Mouse (Mus musculus) intestine, embryonic 16.5 days (tissue): ENCODE measurements around the gene Nrg4. TPM values are rescaled to one million over a fixed set of nuclear protein-coding genes. Genes with fewer than 3 reads are reported as not detected.

ENCODE experiments used
- ATAC-seq: fragments of 200-750 bp; cut with Nextera tagmentation; 2 replicates; pipeline ENCODE4 v1.8.0; 2017; ENCODE audit warnings: moderate TSS enrichment, moderate library complexity
- H3K27ac ChIP-seq: fragments of 300-500 bp; sonication (generic); 2 replicates; pipeline ENCODE4 v1.5.1; 2014; ENCODE audit warnings: mild to moderate bottlenecking, low read length
- H3K27me3 ChIP-seq: fragments of 300-500 bp; sonication (generic); replicated peaks from 2 replicates; pipeline ENCODE4 v1.6.1; 2014; ENCODE audit warnings: low read length, control low read depth, mixed read lengths; ENCODE audit not compliant: control insufficient read depth, insufficient read depth
- H3K36me3 ChIP-seq: fragments of 300-500 bp; sonication (generic); 2 replicates; pipeline ENCODE4 v1.6.1; 2014; ENCODE audit warnings: low read length, control low read depth; ENCODE audit not compliant: control insufficient read depth, insufficient read depth
- H3K4me1 ChIP-seq: fragments of 300-500 bp; sonication (generic); 2 replicates; pipeline ENCODE4 v1.6.1; 2014; ENCODE audit warnings: low read length, control low read depth, mixed read lengths; ENCODE audit not compliant: control insufficient read depth, insufficient read depth
- H3K4me2 ChIP-seq: fragments of 300-500 bp; sonication (generic); 2 replicates; pipeline ENCODE4 v1.6.1; 2014; ENCODE audit warnings: low read depth, low read length, control low read depth
- H3K4me3 ChIP-seq: fragments of 300-500 bp; sonication (generic); 2 replicates; pipeline ENCODE4 v1.5.1; 2014; ENCODE audit warnings: mild to moderate bottlenecking, low read length
- H3K9ac ChIP-seq: fragments of 300-500 bp; sonication (generic); 2 replicates; pipeline ENCODE4 v1.6.1; 2014; ENCODE audit warnings: low read depth, low read length
- H3K9me3 ChIP-seq: fragments of 300-500 bp; sonication (generic); 2 replicates; pipeline ENCODE4 v1.6.1; 2016; ENCODE audit warnings: low read length, control low read depth; ENCODE audit not compliant: control insufficient read depth
- WGBS: fragments of 180-500 bp; shearing (Covaris S2); extraction: QIAGEN DNeasy Blood & Tissue Kit; methylation state at CpG from one replicate; pipeline ENCODE4 v1.1.7; 2014; 5-methylcytosine and 5-hydroxymethylcytosine counted together
- polyA plus RNA-seq: library from polyadenylated mRNA; unstranded; fragments of >200 nt; fragmentation: Nextera tagmentation; extraction: Ambion mirVana; gene quantifications from 2 replicates; pipeline ENCODE4 v1.2.1, GENCODE M21; 2015

Gene Nrg4
- 0.88 and 1.2 TPM in 2 replicates for polyA plus RNA-seq

DNA sequence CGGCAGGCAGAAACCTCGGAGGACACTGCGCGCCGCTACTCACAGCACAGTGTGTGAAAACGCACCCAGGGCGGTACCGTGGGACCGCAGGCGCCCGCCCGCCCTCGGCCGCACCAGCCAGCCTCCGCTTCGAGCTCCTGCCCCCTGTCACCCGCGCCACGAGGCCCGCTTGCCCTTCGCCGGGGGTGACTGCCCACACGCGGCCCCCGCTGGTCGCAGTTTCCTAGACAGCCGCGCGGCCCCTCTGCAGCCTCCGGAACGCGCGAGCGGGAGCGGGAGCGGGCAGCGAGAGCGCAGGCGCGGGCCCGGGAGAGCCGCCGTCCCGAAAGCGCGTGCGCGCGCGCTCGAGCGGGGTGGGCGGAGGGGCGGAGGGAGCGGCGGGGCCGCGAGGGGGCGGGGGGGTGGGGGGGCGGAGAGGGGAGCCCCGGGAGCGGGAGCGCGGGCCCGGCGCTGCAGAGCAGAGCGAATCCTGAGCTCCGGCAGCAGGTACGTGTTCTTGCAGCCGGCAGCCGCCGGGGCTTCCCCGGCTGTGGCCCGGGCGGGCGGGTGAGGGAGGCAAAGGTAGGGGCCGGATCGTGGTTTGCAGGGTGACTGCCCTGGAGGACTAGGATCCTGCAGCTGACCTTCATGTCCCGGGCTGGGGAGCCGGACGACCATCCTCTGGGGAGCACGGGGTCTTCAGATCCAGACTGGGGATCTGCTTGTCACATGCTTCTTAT, at the start of gene Nrg4, which contains the start of gene Tmem266:
Gene Nrg4 (minus strand): TSS at position 330 of the 719 bp plus-strand sequence.
Gene Tmem266 (plus strand): TSS at position 399 of the 719 bp plus-strand sequence.
- Histone ChIP-seq H3K36me3 (no peaks in the 10 kb centered on the region), H3K9me3 (no peaks in the 10 kb centered on the region), H3K4me1 (no peaks in the 10 kb centered on the region), H3K27ac (no peak within 1 kb of the TSS), H3K4me2 (peak within 1 kb of the TSS; percentile 90), H3K4me3 (peak within 1 kb of the TSS; percentile 81), H3K27me3 (peaks cover 20% of the 10 kb centered on the region), H3K9ac (peak within 1 kb of the TSS; percentile 85)
- WGBS: 0% methylated on average over 48 of the region's 82 CpGs
- peak; percentile 91 for ATAC-seq

DNA sequence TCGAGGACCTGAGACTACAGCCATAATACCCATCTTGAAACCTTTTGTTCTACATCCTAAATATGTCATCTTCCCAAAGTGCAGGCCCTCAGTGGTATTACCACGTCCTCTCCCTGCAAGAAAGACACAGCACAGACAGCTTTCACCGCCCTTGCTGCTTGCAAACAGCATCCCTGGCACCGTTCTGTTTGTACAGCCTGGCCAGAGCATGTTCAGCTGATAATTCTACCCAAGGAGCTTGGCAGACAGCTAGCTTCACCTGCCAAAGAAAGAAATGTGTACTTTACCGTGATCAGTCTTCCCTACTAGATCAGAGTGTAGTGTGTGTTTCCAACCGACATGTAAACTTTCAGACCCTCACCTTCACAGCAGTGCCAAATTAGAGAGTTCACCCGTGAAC, 45.3 kb upstream of the Nrg4 start:
- Histone ChIP-seq H3K27ac (no peak overlapping the region), H3K4me2 (no peak overlapping the region), H3K9ac (no peak overlapping the region), H3K27me3 (no peaks in the 10 kb centered on the region), H3K36me3 (no peaks in the 10 kb centered on the region), H3K9me3 (no peaks in the 10 kb centered on the region), H3K4me3 (no peak overlapping the region), H3K4me1 (no peaks in the 10 kb centered on the region)
- ATAC-seq: no peak
- 76% methylated on average over 7 of the region's 7 CpGs for WGBS

GRCm38 (mm10) chr9:55368011-55368410, 41.4 kb upstream of the Nrg4 start:
- no peaks in the 10 kb centered on the region for H3K27me3 ChIP-seq
- H3K4me1 ChIP-seq: no peaks in the 10 kb centered on the region
- no peak overlapping the region for H3K27ac ChIP-seq
- 51% methylated on average over 3 of the region's 3 CpGs for WGBS
- H3K9ac ChIP-seq: no peak overlapping the region
- H3K4me3 ChIP-seq: no peak overlapping the region
- no peaks in the 10 kb centered on the region for H3K36me3 ChIP-seq
- no peak overlapping the region for H3K4me2 ChIP-seq
- H3K9me3 ChIP-seq: no peaks in the 10 kb centered on the region
- ATAC-seq: no peak

DNA sequence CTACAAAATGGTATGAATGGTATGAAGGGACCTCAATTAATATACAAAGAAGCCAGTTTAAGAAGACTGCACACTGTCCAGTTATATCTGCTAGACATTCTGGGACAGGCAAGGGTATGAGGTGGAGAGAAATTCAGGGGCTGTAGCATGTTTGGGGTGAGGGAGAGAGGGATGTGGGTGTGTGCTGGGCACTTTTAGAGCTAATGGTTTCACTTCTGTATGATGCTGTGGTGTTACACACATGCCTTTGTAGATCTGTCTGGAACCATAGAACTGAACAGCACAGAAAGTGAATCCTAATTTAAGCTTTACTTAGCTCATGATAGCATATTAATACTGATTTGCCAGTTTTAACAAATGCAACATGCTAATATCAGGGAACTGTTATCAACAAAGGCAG, 37.1 kb upstream of the Nrg4 start:
- Histone ChIP-seq H3K27ac (no peak overlapping the region), H3K9me3 (no peaks in the 10 kb centered on the region), H3K4me1 (no peaks in the 10 kb centered on the region), H3K9ac (no peak overlapping the region), H3K4me2 (no peak overlapping the region), H3K27me3 (no peaks in the 10 kb centered on the region), H3K36me3 (no peaks in the 10 kb centered on the region), H3K4me3 (no peak overlapping the region)
- ATAC-seq: no peak

GRCm38 (mm10) chr9:55361969-55362368, 35.3 kb upstream of the Nrg4 start:
- WGBS: 64% methylated on average over 5 of the region's 5 CpGs
- no peaks in the 10 kb centered on the region for H3K36me3 ChIP-seq
- H3K4me3 ChIP-seq: no peak overlapping the region
- H3K27ac ChIP-seq: no peak overlapping the region
- H3K9ac ChIP-seq: no peak overlapping the region
- no peaks in the 10 kb centered on the region for H3K4me1 ChIP-seq
- no peak overlapping the region for H3K4me2 ChIP-seq
- no peak for ATAC-seq
- H3K9me3 ChIP-seq: no peaks in the 10 kb centered on the region
- no peaks in the 10 kb centered on the region for H3K27me3 ChIP-seq

- Histone ChIP-seq H3K9me3 (no peaks in the 10 kb centered on the region), H3K27me3 (no peaks in the 10 kb centered on the region), H3K4me3 (no peak overlapping the region), H3K4me1 (no peaks in the 10 kb centered on the region), H3K4me2 (no peak overlapping the region), H3K9ac (no peak overlapping the region), H3K36me3 (no peaks in the 10 kb centered on the region), H3K27ac (no peak overlapping the region)
- ATAC-seq: no peak
- 59% methylated on average over 7 of the region's 7 CpGs for WGBS
Measured at GRCm38 (mm10) chr9:55360861-55361260, 34.2 kb upstream of the Nrg4 start.

- no peak overlapping the region for H3K4me3 ChIP-seq
- no peak overlapping the region for H3K27ac ChIP-seq
- H3K9me3 ChIP-seq: no peaks in the 10 kb centered on the region
- no peak overlapping the region for H3K4me2 ChIP-seq
- H3K4me1 ChIP-seq: no peaks in the 10 kb centered on the region
- H3K9ac ChIP-seq: no peak overlapping the region
- 72% methylated on average over 3 of the region's 3 CpGs for WGBS
- H3K36me3 ChIP-seq: no peaks in the 10 kb centered on the region
- ATAC-seq: no peak
- no peaks in the 10 kb centered on the region for H3K27me3 ChIP-seq
Measured at GRCm38 (mm10) chr9:55360372-55360771, 33.7 kb upstream of the Nrg4 start.

DNA sequence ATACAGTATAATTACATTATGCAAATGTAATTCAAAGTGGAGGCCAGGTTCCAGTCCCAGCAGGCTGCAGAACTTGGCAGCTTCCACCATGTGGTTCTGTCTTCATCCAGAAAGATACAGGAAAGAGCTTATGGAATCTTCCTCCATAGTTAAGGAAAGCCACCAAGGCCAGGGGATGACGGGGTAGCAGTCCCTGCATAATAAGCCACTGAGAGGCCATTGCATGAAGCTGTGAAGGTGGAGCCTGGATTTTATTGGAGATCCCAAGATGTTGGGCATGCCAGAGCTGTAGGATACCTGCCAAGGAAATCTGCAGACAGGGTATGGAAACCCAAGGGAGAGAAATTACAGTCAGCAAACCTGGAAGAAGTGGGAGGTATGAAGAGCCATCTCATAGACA, 30.5 kb upstream of the Nrg4 start:
- no peaks in the 10 kb centered on the region for H3K27me3 ChIP-seq

GRCm38 (mm10) chr9:55355270-55355834, 28.7 kb upstream of the Nrg4 start:
- H3K9me3 ChIP-seq: no peaks in the 10 kb centered on the region
- H3K9ac ChIP-seq: no peak overlapping the region
- no peaks in the 10 kb centered on the region for H3K27me3 ChIP-seq
- WGBS: 57% methylated on average over 8 of the region's 8 CpGs
- no peak overlapping the region for H3K4me2 ChIP-seq
- no peak overlapping the region for H3K27ac ChIP-seq
- H3K4me3 ChIP-seq: no peak overlapping the region
- no peaks in the 10 kb centered on the region for H3K36me3 ChIP-seq
- H3K4me1 ChIP-seq: no peaks in the 10 kb centered on the region
- no peak for ATAC-seq

More for the DNA sequence above, 30.5 kb upstream of the Nrg4 start:
- Histone ChIP-seq H3K36me3 (no peaks in the 10 kb centered on the region), H3K4me2 (no peak overlapping the region), H3K4me1 (no peaks in the 10 kb centered on the region), H3K27ac (no peak overlapping the region), H3K9me3 (no peaks in the 10 kb centered on the region), H3K4me3 (no peak overlapping the region), H3K9ac (no peak overlapping the region)
- ATAC-seq: no peak
- WGBS: 77% methylated on average over 1 of the region's 1 CpGs
